Mouse (Mus musculus) embryo, embryonic 10.5 days (tissue): ENCODE measurements at regions not wholly inside any gene's neighbourhood (a gene's known extent, or its start where the extent isn't known, plus 50 kb on each side); places are given as distances from the start of the nearest gene placed in this dataset.
A peak's percentile ranks its signal among the peaks of the same experiment; 100 is the strongest.

Source experiments
- DNase-seq: peaks from one replicate; pipeline ENCODE4 v3.0.0-alpha.2; 2015; ENCODE audit warnings: low spot score

- DNase-seq = peak; percentile 3
Observed at GRCm38 (mm10) chr8:113183186-113183585, 452.2 kb upstream of the Mon1b start.

GRCm38 (mm10) chr8:113190537-113190936, 444.9 kb upstream of the Mon1b start:
- no peak for DNase-seq

GRCm38 (mm10) chr8:113191537-113191936, 443.9 kb upstream of the Mon1b start:
- no peak for DNase-seq
